Mouse (Mus musculus): ENCODE measurements at regions not wholly inside any gene's neighbourhood (a gene's known extent, or its start where the extent isn't known, plus 50 kb on each side); places are given as distances from the start of the nearest gene placed in this dataset.
"Not testable (repeated sequence)": the region's sequence is repeated elsewhere in the genome, so short reads cannot be mapped to it uniquely, and the experiment has no call there.

DNA sequence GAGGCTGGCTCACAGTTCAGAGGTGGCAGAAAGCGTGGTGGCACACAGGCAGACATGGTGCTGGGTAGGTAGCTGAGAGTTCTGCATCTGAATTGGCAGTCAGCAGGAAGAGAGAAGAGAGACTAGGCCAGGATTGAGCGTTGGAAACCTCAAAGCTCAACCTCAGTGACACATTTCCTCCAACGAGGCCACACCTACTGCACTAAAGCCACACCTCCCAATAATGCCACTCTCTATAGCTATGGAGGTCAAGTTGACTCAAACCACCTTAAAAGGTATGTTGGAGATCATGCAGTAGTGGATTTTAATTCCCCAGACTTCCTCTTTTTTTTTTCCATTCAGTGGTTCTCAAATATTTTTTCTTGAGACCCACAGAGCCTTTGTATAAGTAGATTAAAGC, 57.1 kb downstream of the Ccdc54 start:
- Histone ChIP-seq H3K4me1 (ENCODE audit: insufficient read depth, low read length) (no peaks in the 10 kb centered on the region), H3K27ac (no peak overlapping the region), H3K9me3 (ENCODE audit: low read length) (no peaks in the 10 kb centered on the region), H3K36me3 (ENCODE audit: insufficient read depth, low read length) (no peaks in the 10 kb centered on the region), H3K4me2 (ENCODE audit: low read depth, low read length) (no peak overlapping the region), H3K9ac (replicated peaks; ENCODE audit: low read length) (no peak overlapping the region), H3K27me3 (ENCODE audit: insufficient read depth, low read length) (no peaks in the 10 kb centered on the region), H3K4me3 (ENCODE audit: low read length) (no peak overlapping the region)
- DNase-seq (ENCODE audit: low spot score) = no peak
- TF ChIP-seq CTCF (IDR thresholded peaks at IDR 0.05; ENCODE audit: low read depth) = no peak
- ATAC-seq = no peak
- WGBS = 75% methylated on average over 3 of the region's 3 CpGs

DNA sequence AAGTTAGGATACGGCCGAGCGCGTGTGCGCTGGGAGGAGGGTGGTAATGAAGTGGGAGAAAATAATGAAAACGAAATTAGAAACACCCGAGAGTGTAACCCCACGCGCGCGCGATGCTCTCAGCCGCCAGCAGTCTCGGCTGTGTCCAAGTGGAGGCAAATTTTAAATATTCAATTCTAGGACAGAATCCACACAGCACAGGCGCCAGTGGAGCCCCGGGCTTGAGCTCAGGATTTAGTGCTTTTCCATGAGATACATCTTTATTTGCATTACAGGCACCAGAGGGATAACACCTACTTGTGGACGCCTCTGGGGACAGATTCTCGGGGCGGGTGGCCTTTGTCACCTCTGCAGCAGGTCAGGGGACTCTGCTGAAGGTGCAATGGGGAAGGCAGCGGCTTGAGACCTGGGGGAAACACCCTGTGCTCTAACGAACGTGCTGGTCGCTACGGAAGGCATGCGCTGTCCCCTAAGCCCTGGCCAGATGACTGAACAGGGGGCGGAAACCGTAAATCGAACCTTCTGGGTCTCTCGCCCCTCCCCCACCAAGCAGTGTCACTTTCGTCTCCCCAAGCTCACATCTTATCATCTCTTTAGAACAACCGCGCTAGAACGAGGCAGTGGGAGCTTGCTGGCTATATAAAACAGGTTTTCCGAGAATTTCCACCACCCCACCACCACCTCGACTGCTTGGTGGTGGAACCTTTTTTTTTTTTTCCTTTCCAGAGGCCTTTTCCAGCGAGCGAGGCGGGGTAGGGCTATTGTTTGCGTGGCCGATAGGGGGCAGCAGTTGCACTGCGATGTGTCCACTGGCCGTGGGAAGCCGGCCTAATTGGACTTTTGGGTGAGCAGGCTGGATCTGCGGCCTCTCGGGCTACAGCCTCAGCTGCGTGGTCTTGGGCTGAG, 61.2 kb downstream of the Ccdc54 start:
- no peaks in the 10 kb centered on the region for H3K4me1 ChIP-seq (ENCODE audit: insufficient read depth, low read length)
- no peaks in the 10 kb centered on the region for H3K36me3 ChIP-seq (ENCODE audit: insufficient read depth, low read length)
- peak; percentile 94 for TF ChIP-seq CTCF (IDR thresholded peaks at IDR 0.05; ENCODE audit: low read depth)
- under 1% methylated on average over 46 of the region's 46 CpGs for WGBS
- peak overlapping the region; percentile 100 for H3K4me2 ChIP-seq (ENCODE audit: low read depth, low read length)
- H3K27ac ChIP-seq = peak overlapping the region; percentile 86
- peak; percentile 79 for ATAC-seq
- peak; percentile 95 for DNase-seq (ENCODE audit: low spot score)
- H3K4me3 ChIP-seq (ENCODE audit: low read length) = peak overlapping the region; percentile 83
- H3K9ac ChIP-seq (replicated peaks; ENCODE audit: low read length) = peak overlapping the region; percentile 83
- H3K9me3 ChIP-seq (ENCODE audit: low read length) = no peaks in the 10 kb centered on the region
- H3K27me3 ChIP-seq (ENCODE audit: insufficient read depth, low read length) = no peaks in the 10 kb centered on the region

DNA sequence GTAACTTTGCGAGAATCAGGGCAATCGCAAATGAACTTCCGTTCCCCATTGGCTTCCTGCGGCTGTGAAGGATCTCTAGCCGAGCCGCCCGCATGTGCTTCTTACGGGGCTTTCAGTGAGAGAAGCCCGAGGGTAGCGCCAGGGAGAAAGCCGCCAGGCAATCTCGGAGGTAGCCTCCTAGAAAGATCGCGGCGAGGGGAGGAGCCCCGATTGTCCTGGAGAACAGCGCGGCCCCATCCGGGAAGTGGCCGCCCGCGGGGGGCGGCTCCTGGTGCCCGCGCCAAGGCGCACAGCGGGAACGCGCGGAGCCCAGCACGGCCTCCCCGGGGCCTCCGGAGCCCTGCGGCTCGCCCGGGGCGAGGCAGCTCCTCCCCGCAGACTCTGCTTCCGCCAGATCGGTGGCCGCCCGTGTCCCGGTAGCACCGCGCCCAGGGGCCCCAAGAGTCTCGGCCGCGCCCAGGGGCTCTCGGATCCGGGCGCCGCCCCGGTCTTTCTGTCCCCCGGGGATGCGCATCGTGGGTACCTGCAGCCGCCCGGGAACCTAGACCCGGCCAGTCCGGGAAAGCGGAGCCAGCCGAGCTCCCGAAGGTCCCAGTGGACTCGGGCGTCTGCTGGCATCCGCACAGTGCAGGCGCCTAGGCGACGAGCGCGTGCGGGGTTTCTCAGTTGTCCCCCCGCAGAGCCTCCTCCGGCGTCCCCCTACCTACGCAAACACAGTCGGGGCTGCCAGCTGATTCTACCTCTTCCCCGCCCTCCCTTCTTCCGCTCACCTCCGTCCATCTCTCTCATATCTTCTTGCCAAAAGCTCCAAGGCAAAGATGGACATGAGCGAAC, 62.1 kb downstream of the Ccdc54 start:
- no peaks in the 10 kb centered on the region for H3K27me3 ChIP-seq (ENCODE audit: insufficient read depth, low read length)
- H3K4me2 ChIP-seq (ENCODE audit: low read depth, low read length) = peak overlapping the region; percentile 100
- no peak for TF ChIP-seq CTCF (IDR thresholded peaks at IDR 0.05; ENCODE audit: low read depth)
- H3K27ac ChIP-seq = peak overlapping the region; percentile 86
- ATAC-seq (peak; percentile 81), DNase-seq (ENCODE audit: low spot score) (peak; percentile 75)
- H3K4me3 ChIP-seq (ENCODE audit: low read length) = peak overlapping the region; percentile 83
- no peaks in the 10 kb centered on the region for H3K9me3 ChIP-seq (ENCODE audit: low read length)
- WGBS = under 1% methylated on average over 80 of the region's 81 CpGs
- H3K36me3 ChIP-seq (ENCODE audit: insufficient read depth, low read length) = no peaks in the 10 kb centered on the region
- peak overlapping the region; percentile 83 for H3K9ac ChIP-seq (replicated peaks; ENCODE audit: low read length)
- no peaks in the 10 kb centered on the region for H3K4me1 ChIP-seq (ENCODE audit: insufficient read depth, low read length)

DNA sequence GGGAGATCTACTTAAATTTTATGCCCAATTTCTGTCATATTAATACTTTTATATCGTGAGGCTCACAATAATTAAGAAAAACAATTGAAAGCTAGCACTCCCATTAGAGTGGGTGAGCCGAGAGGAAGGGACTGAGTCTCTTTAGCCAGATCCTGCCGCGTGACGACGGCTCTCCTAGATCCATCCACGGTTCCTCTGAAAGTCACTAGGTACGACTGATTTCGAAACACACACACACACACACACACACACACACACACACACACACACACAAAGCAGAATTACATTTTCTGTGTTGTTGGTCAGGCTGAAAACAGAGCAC, 62.6 kb downstream of the Ccdc54 start:
- peak; percentile 70 for DNase-seq (ENCODE audit: low spot score)
- Histone ChIP-seq H3K27ac (peak overlapping the region; percentile 86), H3K27me3 (ENCODE audit: insufficient read depth, low read length) (no peaks in the 10 kb centered on the region), H3K9me3 (ENCODE audit: low read length) (no peaks in the 10 kb centered on the region), H3K4me2 (ENCODE audit: low read depth, low read length) (peak overlapping the region; percentile 100), H3K36me3 (ENCODE audit: insufficient read depth, low read length) (no peaks in the 10 kb centered on the region), H3K9ac (replicated peaks; ENCODE audit: low read length) (peak overlapping the region; percentile 83), H3K4me1 (ENCODE audit: insufficient read depth, low read length) (no peaks in the 10 kb centered on the region), H3K4me3 (ENCODE audit: low read length) (peak overlapping the region; percentile 83)
- TF ChIP-seq CTCF (IDR thresholded peaks at IDR 0.05; ENCODE audit: low read depth) = no peak
- WGBS = under 1% methylated on average over 9 of the region's 9 CpGs
- peak; percentile 41 for ATAC-seq

DNA sequence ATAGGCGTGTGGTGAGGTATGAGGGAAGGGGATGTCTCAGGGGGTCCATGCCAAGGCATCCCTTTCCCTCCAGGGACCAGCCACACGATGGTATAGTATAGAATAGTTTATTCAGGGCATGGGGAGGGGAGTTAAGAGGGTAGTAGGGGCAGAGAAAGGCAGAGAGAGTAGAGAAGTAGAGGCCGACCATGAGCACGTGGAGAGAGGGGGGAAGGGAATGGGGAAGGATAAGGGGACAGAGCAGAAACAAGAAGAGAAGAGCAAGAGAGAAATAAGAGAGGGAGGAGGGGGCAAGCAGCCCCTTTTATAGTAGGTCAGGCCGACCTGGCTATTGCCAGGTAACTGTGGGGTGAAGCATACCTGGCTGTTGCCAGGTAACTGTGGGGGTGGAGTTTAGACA, 64.0 kb downstream of the Ccdc54 start:
- not testable (repeated sequence) for H3K9ac ChIP-seq (replicated peaks; ENCODE audit: low read length); H3K4me2 ChIP-seq (ENCODE audit: low read depth, low read length); H3K4me1 ChIP-seq (ENCODE audit: insufficient read depth, low read length); H3K27ac ChIP-seq; ATAC-seq; H3K27me3 ChIP-seq (ENCODE audit: insufficient read depth, low read length); H3K36me3 ChIP-seq (ENCODE audit: insufficient read depth, low read length); DNase-seq (ENCODE audit: low spot score); H3K4me3 ChIP-seq (ENCODE audit: low read length); H3K9me3 ChIP-seq (ENCODE audit: low read length)
- WGBS = 83% methylated on average over 5 of the region's 5 CpGs

DNA sequence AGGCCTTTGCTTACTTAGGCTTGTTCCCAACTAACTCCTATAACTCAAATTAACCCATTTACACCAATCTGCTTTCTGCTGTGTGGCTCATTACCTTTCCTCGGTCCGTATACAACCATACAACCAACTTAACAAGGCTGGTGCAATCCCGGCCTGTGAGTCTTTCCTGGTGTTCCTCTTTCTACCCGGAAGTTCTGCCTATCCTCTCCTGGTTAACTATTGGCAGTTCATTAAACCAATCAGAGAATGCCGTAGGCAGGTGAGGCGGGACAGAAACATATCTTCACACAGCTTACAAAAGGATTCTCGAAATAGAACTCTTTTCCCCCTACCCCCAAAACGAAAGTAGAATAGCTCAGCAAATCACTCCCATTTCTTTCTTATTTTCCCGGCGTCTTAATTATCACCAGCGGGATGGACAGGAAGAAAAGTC, 65.0 kb downstream of the Ccdc54 start:
- H3K9ac ChIP-seq (replicated peaks; ENCODE audit: low read length) = no peak overlapping the region
- no peaks in the 10 kb centered on the region for H3K27me3 ChIP-seq (ENCODE audit: insufficient read depth, low read length)
- no peak for ATAC-seq
- H3K4me2 ChIP-seq (ENCODE audit: low read depth, low read length) = no peak overlapping the region
- H3K27ac ChIP-seq = no peak overlapping the region
- no peak for TF ChIP-seq CTCF (IDR thresholded peaks at IDR 0.05; ENCODE audit: low read depth)
- no peak overlapping the region for H3K4me3 ChIP-seq (ENCODE audit: low read length)
- H3K36me3 ChIP-seq (ENCODE audit: insufficient read depth, low read length) = no peaks in the 10 kb centered on the region
- no peaks in the 10 kb centered on the region for H3K9me3 ChIP-seq (ENCODE audit: low read length)
- no peaks in the 10 kb centered on the region for H3K4me1 ChIP-seq (ENCODE audit: insufficient read depth, low read length)
- 94% methylated on average over 11 of the region's 11 CpGs for WGBS
- DNase-seq (ENCODE audit: low spot score) = no peak

Measured in hindbrain, postnatal 0 days (tissue).